Mouse (Mus musculus) layer of hippocampus, adult 6 months (tissue): Measurements from ENCODE around the gene Zfp335. TPM values are rescaled to one million over a fixed set of nuclear protein-coding genes. Genes with fewer than 3 reads are reported as not detected.

Experiments used
- long read RNA-seq, 2 experiments: library from polyadenylated mRNA; unstranded; transcript quantifications; one replicate each; pipeline ENCODE4 v2.0.0; 2019 to 2020
- polyA plus RNA-seq: library from polyadenylated mRNA; unstranded; fragments of <200 nt; fragmentation: Nextera tagmentation; gene quantifications from 2 replicates; pipeline ENCODE4 v1.2.3, GENCODE M21; 2021

Zfp335 gene
- polyA plus RNA-seq, result 8.9 and 11.8 TPM in 2 replicates
- long read RNA-seq, experiment 1, partial matches to known transcripts, result 2 of 3 reads
- long read RNA-seq, experiment 1, other reads (novel, unspliced or antisense), result 1 of 3 reads
- long read RNA-seq, experiment 2, full-length matches to known transcripts, result 6 of 33 reads
- long read RNA-seq, experiment 2, partial matches to known transcripts, result 19 of 33 reads
- long read RNA-seq, experiment 2, other reads (novel, unspliced or antisense), result 8 of 33 reads

GRCm38 (mm10) chr2:164911086-164912048, at the start of gene Zfp335:
Gene Zfp335 (minus strand): TSS chr2:164911757.

DNA sequence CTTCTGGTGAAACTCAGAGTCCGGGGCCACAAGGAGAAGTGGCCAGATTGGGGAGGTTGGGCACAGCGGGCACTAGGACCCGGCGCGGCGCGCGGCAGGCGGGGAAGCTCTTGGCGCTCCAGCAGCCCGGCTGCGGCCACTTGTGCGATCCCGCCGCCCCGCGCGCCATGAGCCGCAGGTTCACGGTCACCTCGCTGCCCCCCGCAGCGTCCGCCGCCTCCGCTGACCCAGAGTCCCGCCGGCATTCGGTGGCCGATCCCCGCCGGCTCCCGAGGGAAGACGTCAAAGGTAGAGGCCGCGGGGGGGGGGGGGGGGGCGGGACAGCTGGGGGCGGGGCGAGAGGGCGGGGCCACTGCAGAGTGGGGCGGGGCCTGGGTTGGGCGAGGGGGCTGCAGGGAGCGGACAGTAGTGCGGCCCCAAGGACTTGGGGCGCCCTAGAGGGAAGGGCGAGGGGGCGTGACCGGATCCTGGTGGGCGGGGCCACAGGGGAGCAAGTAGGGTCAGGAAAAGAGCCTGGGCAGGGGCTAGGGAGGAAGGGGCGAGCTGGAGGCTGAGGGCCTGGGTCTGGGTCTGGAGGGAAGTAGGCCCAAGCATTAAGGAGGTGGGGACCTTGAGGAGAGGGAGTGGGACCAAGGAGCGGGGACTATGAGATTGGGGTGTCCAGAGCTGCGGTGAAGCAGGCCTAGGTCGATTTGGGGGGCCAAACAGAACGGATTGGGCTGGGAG, 49.3 kb upstream of the Zfp335 start, which contains the start of gene Slc12a5:
Slc12a5 (plus strand) TSS at position 87 of the 726 bp plus-strand sequence.

GRCm38 (mm10) chr2:164940140-164940830, 28.7 kb upstream of the Zfp335 start, which contains the start of gene Mmp9:
Gene Mmp9 (plus strand): TSS chr2:164940780.

DNA sequence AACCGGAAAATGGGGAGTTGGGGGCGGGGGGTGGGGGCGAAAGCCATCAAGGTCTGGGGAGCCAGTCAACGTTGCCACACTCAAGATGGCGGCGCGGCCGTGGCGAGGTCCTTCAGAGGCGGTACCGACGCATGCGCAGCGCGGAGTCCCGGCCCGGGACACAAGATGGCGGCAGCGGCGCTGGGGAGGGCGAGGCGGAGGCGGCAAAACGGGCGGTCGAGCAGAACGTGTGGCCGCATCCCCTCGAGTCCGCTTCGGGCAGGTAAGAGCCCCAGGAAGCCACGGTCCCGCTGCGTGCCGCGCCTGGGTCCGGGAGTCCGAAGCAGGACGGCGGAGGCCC, 32.4 kb downstream of the Zfp335 start, which contains the start of gene Pcif1:
Pcif1 (plus strand) TSS at position 77 of the 340 bp plus-strand sequence.

GRCm38 (mm10) chr2:164857101-164857821, 54.3 kb downstream of the Zfp335 start, which contains the start of gene Pltp:
Gene Pltp (minus strand): TSS chr2:164857711.

Other genes starting within 250 kb of the Zfp335 start
- gene Wfdc11, start 237.7 kb downstream of the Zfp335 start, polyA plus RNA-seq, result not detected in 2 replicates
- gene Wfdc13, start 226.7 kb downstream of the Zfp335 start, polyA plus RNA-seq, result not detected in 2 replicates
- gene Spint4, start 213.3 kb downstream of the Zfp335 start, polyA plus RNA-seq, result not detected in 2 replicates
- gene Spint5, start 196.5 kb downstream of the Zfp335 start, polyA plus RNA-seq, result not detected in 2 replicates
- gene Wfdc3, start 165.8 kb downstream of the Zfp335 start, polyA plus RNA-seq, result 3.3 and 3.5 TPM in 2 replicates
- gene Dnttip1, start 165.8 kb downstream of the Zfp335 start, polyA plus RNA-seq, result 4.1 and 5.2 TPM in 2 replicates
- gene Ube2c, start 141.9 kb downstream of the Zfp335 start, polyA plus RNA-seq, result 0.83 and 0.95 TPM in 2 replicates
- not detected in 2 replicates for gene Tnnc2, start 131.8 kb downstream of the Zfp335 start, polyA plus RNA-seq
- gene Snx21, start 125.9 kb downstream of the Zfp335 start, polyA plus RNA-seq, result 39.6 and 48.3 TPM in 2 replicates
- 19.2 and 21.1 TPM in 2 replicates for gene Acot8, start 106.9 kb downstream of the Zfp335 start, polyA plus RNA-seq
- gene Zswim3, start 106.7 kb downstream of the Zfp335 start, polyA plus RNA-seq, result 10.3 and 10.8 TPM in 2 replicates
- 26.3 and 29.5 TPM in 2 replicates for gene Zswim1, start 89.1 kb downstream of the Zfp335 start, polyA plus RNA-seq
- not detected in 2 replicates for gene Spata25, start 83.2 kb downstream of the Zfp335 start, polyA plus RNA-seq
- gene Ctsa, start 78.9 kb downstream of the Zfp335 start, polyA plus RNA-seq, result 131 and 133 TPM in 2 replicates
- 5.4 and 5.6 TPM in 2 replicates for gene Neurl2, start 78.3 kb downstream of the Zfp335 start, polyA plus RNA-seq
- 123 and 144 TPM in 2 replicates for gene Pltp, start 54.0 kb downstream of the Zfp335 start, polyA plus RNA-seq
- gene Pcif1, start 32.5 kb downstream of the Zfp335 start, polyA plus RNA-seq, result 84.4 and 85.2 TPM in 2 replicates
- 0.45 and 0.56 TPM in 2 replicates for gene Mmp9, start 29.0 kb upstream of the Zfp335 start, polyA plus RNA-seq
- gene Slc12a5, start 49.0 kb upstream of the Zfp335 start, polyA plus RNA-seq, result 78.6 and 83.4 TPM in 2 replicates
- gene Ncoa5, start 123.1 kb upstream of the Zfp335 start, polyA plus RNA-seq, result 5.7 and 5.8 TPM in 2 replicates
- 0.45 and 0.64 TPM in 2 replicates for gene Cd40, start 143.9 kb upstream of the Zfp335 start, polyA plus RNA-seq
- gene 1700025C18Rik, start 179.0 kb upstream of the Zfp335 start, polyA plus RNA-seq, result not detected in 2 replicates